Mouse (Mus musculus): ENCODE measurements around the gene Rab40c. TPM values are rescaled to one million over a fixed set of nuclear protein-coding genes. Genes with fewer than 3 reads are reported as not detected.

Gene Rab40c
- total and polyA plus RNA-seq, 3 experiments = 3.7 to 23.2 TPM; not detected in 1

DNA sequence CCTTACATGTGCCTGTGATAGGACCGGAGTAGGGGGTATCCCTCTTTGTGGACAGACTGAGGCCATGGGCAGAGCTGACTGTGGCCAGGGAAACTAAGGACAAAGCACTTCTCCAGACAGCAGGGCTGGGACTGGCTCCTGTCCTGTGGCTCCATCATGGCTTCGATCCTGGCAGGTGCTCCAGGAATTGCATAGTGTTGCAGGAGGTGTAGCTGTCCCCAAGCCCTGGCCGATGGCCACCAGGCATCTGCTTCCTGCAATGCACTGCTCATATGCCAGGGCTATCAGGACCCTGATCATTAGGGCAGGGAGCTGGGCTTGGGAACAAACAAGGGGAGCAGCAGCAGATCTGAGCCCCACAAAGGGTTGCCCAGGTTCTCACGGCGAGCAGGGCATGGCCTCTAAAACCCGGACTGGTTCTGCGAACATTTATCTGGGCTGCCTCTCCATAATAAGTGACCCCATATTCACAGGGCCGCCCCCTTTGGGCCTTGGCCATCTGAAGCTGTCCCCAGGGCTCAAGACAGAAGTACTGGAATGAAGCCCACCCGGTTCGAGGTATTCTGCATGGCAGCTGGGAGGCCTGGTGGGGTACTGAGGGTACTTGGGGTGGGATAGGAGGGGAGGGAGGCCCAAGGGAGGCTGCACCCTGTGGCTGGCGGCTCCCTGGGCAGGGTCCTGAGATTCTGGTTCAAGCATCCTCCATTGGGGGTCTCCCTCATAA is 39.4 kb upstream of the Rab40c start:
- H3K79me2 ChIP-seq (ENCODE audit: control insufficient read depth, insufficient read depth, low read length, poor library complexity) = no peaks in the 10 kb centered on the region
- H3K4me1 ChIP-seq (ENCODE audit: control insufficient read depth in 1 of 2, insufficient read depth in 2 of 2, low read length in 2 of 2) = peaks cover 5 to 20% of the 10 kb centered on the region in 2 experiments; a peak in 3 of 4 replicates
- no peak for DNase-seq (ENCODE audit: low read depth, low spot score)
- no peaks in the 10 kb centered on the region for H3K27me3 ChIP-seq (ENCODE audit: control insufficient read depth in 1 of 2, insufficient read depth in 2 of 2, low read length in 2 of 2)
- no peak for TF ChIP-seq POLR2AphosphoS2 (IDR thresholded peaks at IDR 0.05; ENCODE audit: low read length)
- no peak for TF ChIP-seq RAD21 (IDR thresholded peaks at IDR 0.05; ENCODE audit: low read depth, low read length)
- no peak for TF ChIP-seq POLR2A (IDR thresholded peaks at IDR 0.05; ENCODE audit: control insufficient read depth in 1 of 2, insufficient read depth in 1 of 2, low read depth in 1 of 2, low read length in 2 of 2, poor library complexity in 1 of 2)
- H3K27ac ChIP-seq (ENCODE audit: control insufficient read depth, low read depth, low read length) = no peak overlapping the region
- no peak overlapping the region for H3K4me3 ChIP-seq (ENCODE audit: control insufficient read depth in 1 of 2, insufficient read depth in 1 of 2, low read depth in 2 of 2, low read length in 2 of 2)
- H3K36me3 ChIP-seq (ENCODE audit: control insufficient read depth in 1 of 2, insufficient read depth in 2 of 2, low read length in 2 of 2) = peaks cover 0 to 13% of the 10 kb centered on the region in 2 experiments; a peak in 3 of 4 replicates
- no peak overlapping the region for H3K9ac ChIP-seq (ENCODE audit: control insufficient read depth, low read depth, low read length, poor library complexity, severe bottlenecking)
- H3K9me3 ChIP-seq (replicated peaks; ENCODE audit: insufficient read depth, low read length) = no peaks in the 10 kb centered on the region

DNA sequence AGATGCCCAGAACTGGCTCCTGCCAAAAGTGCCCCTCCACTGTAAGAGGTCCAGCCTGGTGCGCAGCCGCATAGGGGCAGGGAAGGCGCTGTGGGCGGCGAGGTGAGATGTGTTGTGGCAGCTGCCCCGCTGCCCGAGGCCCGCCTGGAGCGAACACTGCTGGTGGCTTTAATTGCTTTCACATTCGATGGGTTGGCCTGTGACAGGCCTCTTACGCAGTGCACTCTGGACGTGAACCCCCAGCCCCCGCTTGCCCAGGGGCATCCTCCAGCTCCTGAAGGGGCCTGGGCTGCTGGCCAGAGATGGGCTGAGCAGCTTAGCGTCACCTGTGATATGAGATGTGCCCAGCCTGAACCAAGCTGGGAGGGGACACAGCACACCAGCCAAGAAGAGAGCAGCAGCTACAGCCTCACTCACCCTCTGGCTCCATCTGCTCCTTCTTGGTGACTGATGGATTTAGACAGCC is 38.1 kb upstream of the Rab40c start:
- H3K9me3 ChIP-seq (replicated peaks; ENCODE audit: insufficient read depth, low read length) = no peaks in the 10 kb centered on the region
- DNase-seq (ENCODE audit: low read depth, low spot score) = no peak
- TF ChIP-seq CTCF (IDR thresholded peaks at IDR 0.05 in 2 of 3, conservative IDR thresholded peaks at IDR 0.05 in 1 of 3; ENCODE audit: control insufficient read depth in 1 of 3, insufficient read depth in 1 of 3, low read depth in 2 of 3, low read length in 3 of 3, poor library complexity in 1 of 3, severe bottlenecking in 1 of 3) (no peak), ELF1 (IDR thresholded peaks at IDR 0.05; ENCODE audit: low read depth, low read length) (no peak), GATA1 (IDR thresholded peaks at IDR 0.05; ENCODE audit: low read depth, low read length) (no peak), POLR2AphosphoS5 (IDR thresholded peaks at IDR 0.05; ENCODE audit: borderline replicate concordance, low read depth, low read length) (no peak), TCF12 (IDR thresholded peaks at IDR 0.05; ENCODE audit: low read depth, low read length) (no peak), ZMIZ1 (IDR thresholded peaks at IDR 0.05; ENCODE audit: low read depth, low read length) (no peak), ZC3H11A (IDR thresholded peaks at IDR 0.05; ENCODE audit: low read depth, low read length) (no peak), USF2 (IDR thresholded peaks at IDR 0.05; ENCODE audit: borderline replicate concordance in 1 of 2, insufficient read depth in 1 of 2, low read depth in 1 of 2, low read length in 2 of 2) (no peak), MAZ (IDR thresholded peaks at IDR 0.05; ENCODE audit: low read depth, low read length) (no peak), ETS1 (IDR thresholded peaks at IDR 0.05; ENCODE audit: low read depth, low read length) (no peak), HCFC1 (IDR thresholded peaks at IDR 0.05; ENCODE audit: low read depth, low read length) (no peak), GABPA (IDR thresholded peaks at IDR 0.05; ENCODE audit: low read depth, low read length) (no peak), BHLHE40 (IDR thresholded peaks at IDR 0.05; ENCODE audit: borderline replicate concordance, low read depth, low read length) (no peak), MXI1 (IDR thresholded peaks at IDR 0.05; ENCODE audit: low read depth, low read length) (no peak), MAFK (IDR thresholded peaks at IDR 0.05; ENCODE audit: borderline replicate concordance, low read depth, low read length) (no peak), ZNF384 (IDR thresholded peaks at IDR 0.05; ENCODE audit: low read depth, low read length) (no peak), POLR2AphosphoS2 (IDR thresholded peaks at IDR 0.05; ENCODE audit: low read length) (no peak)
- no peak overlapping the region for H3K4me3 ChIP-seq (ENCODE audit: control insufficient read depth in 1 of 2, insufficient read depth in 1 of 2, low read depth in 2 of 2, low read length in 2 of 2)
- H3K4me1 ChIP-seq (ENCODE audit: control insufficient read depth in 1 of 2, insufficient read depth in 2 of 2, low read length in 2 of 2) = peaks cover 5 to 18% of the 10 kb centered on the region in 2 experiments; a peak in 3 of 4 replicates
- H3K27ac ChIP-seq (ENCODE audit: control insufficient read depth, low read depth, low read length) = no peak overlapping the region
- H3K27me3 ChIP-seq (ENCODE audit: control insufficient read depth in 1 of 2, insufficient read depth in 2 of 2, low read length in 2 of 2) = no peaks in the 10 kb centered on the region
- peaks cover 0 to 13% of the 10 kb centered on the region in 2 experiments; a peak in 3 of 4 replicates for H3K36me3 ChIP-seq (ENCODE audit: control insufficient read depth in 1 of 2, insufficient read depth in 2 of 2, low read length in 2 of 2)
- H3K79me2 ChIP-seq (ENCODE audit: control insufficient read depth, insufficient read depth, low read length, poor library complexity) = no peaks in the 10 kb centered on the region
- no peak overlapping the region for H3K9ac ChIP-seq (ENCODE audit: control insufficient read depth, low read depth, low read length, poor library complexity, severe bottlenecking)

Data from MEL (cell line).